Mouse (Mus musculus) natural killer cell, adult 2 months (primary cell): ENCODE measurements around the gene Rnf150.

ENCODE experiments used
- DNase-seq, 2 experiments: peaks; one replicate each; pipeline ENCODE4 v3.0.0; 2022; ENCODE audit warnings: low spot score in 2 of 2

Gene Rnf150

GRCm38 (mm10) chr8:83011758-83012157, 148.6 kb downstream of the Rnf150 start:
- DNase-seq = no peak

- DNase-seq = no peak
Measured at GRCm38 (mm10) chr8:83028211-83028610, 165.1 kb downstream of the Rnf150 start.

GRCm38 (mm10) chr8:83032800-83033199, 169.6 kb downstream of the Rnf150 start:
- DNase-seq = no peak

- DNase-seq = no peak
Measured at GRCm38 (mm10) chr8:83035141-83035540, 172.0 kb downstream of the Rnf150 start.

GRCm38 (mm10) chr8:83036521-83037166, 173.5 kb downstream of the Rnf150 start:
- DNase-seq = no peak

GRCm38 (mm10) chr8:83037321-83037720, 174.2 kb downstream of the Rnf150 start:
- DNase-seq = no peak

- no peak for DNase-seq
Measured at GRCm38 (mm10) chr8:83038575-83038974, 175.4 kb downstream of the Rnf150 start.

GRCm38 (mm10) chr8:83041440-83041839, 178.3 kb downstream of the Rnf150 start:
- DNase-seq = no peak

GRCm38 (mm10) chr8:83046912-83047311, 183.8 kb downstream of the Rnf150 start:
- DNase-seq = no peak

GRCm38 (mm10) chr8:83048527-83048926, 185.4 kb downstream of the Rnf150 start:
- no peak for DNase-seq

GRCm38 (mm10) chr8:83049171-83049601, 186.0 kb downstream of the Rnf150 start:
- DNase-seq = no peak

GRCm38 (mm10) chr8:83049616-83050015, 186.5 kb downstream of the Rnf150 start:
- no peak for DNase-seq

- DNase-seq = no peak
Measured at GRCm38 (mm10) chr8:83052896-83053295, 189.7 kb downstream of the Rnf150 start.

- no peak for DNase-seq
Measured at GRCm38 (mm10) chr8:83054801-83055200, 191.6 kb downstream of the Rnf150 start.

- DNase-seq = no peak
Measured at GRCm38 (mm10) chr8:83058951-83059350, 195.8 kb downstream of the Rnf150 start.

GRCm38 (mm10) chr8:83060076-83060475, 196.9 kb downstream of the Rnf150 start:
- no peak for DNase-seq

- no peak for DNase-seq
Measured at GRCm38 (mm10) chr8:83061257-83061656, 198.1 kb downstream of the Rnf150 start.

- DNase-seq = no peak
Measured at GRCm38 (mm10) chr8:83061873-83062272, 198.7 kb downstream of the Rnf150 start.

GRCm38 (mm10) chr8:83062276-83062675, 199.1 kb downstream of the Rnf150 start:
- DNase-seq = no peak

- no peak for DNase-seq
Measured at GRCm38 (mm10) chr8:83064096-83064495, 200.9 kb downstream of the Rnf150 start.

GRCm38 (mm10) chr8:83066076-83066475, 202.9 kb downstream of the Rnf150 start:
- no peak for DNase-seq

GRCm38 (mm10) chr8:83066846-83067245, 203.7 kb downstream of the Rnf150 start:
- DNase-seq = no peak

GRCm38 (mm10) chr8:83067906-83068305, 204.8 kb downstream of the Rnf150 start:
- DNase-seq = no peak

- no peak for DNase-seq
Measured at GRCm38 (mm10) chr8:83074248-83074647, 211.1 kb downstream of the Rnf150 start.
